Mouse (Mus musculus): ENCODE measurements around the gene Hist1h2ah. TPM values are rescaled to one million over a fixed set of nuclear protein-coding genes. Genes with fewer than 3 reads are reported as not detected.

The Hist1h2ah gene
- polyA plus RNA-seq, 1 experiment from 2014 or later: 50.4 TPM

DNA sequence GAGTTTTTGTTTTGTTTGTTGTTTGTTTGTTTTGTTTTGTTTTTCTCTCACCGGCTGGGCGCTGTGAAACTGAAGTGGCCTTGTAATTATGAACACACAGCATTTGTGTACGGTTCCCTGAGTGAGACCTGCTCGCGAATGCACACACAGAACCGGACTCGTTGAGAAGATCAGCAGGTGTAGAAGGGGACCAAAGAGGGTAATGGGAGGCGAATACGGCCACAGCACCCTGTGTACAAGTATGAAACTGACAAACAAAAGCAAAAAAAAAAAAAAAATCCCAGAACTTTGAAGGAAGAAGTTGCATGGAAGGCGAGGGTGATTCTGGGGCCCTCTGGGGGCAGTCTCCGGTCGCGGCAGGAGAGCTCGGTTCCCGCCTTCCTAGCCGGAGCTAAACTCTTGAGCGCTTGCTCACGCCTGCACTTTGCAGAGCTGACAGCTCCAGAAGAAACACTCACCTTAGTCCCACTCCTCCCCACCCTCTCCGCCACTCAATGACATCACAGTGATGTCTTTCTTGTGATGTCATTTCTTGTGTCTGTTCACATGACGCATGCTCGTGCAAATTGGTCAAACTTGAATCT, 39.9 kb downstream of the Hist1h2ah start:
- Histone ChIP-seq H3K4me3 (replicated peaks) (peak overlapping the region; percentile 33), H3K27me3 (peaks cover 65% of the 10 kb centered on the region), H3K9me3 (no peaks in the 10 kb centered on the region; the same call in 1 of the 2 replicates), H3K4me2 (peak overlapping the region; percentile 51), H3K27ac (no peak overlapping the region), H3K9ac (replicated peaks) (no peak overlapping the region; the same call in 1 of the 2 replicates), H3K36me3 (no peaks in the 10 kb centered on the region), H3K4me1 (replicated peaks) (peaks cover 16% of the 10 kb centered on the region; the same call in 1 of the 2 replicates)
- ATAC-seq (ENCODE audit: insufficient number of reproducible peaks, insufficient read depth, low FRiP score, low TSS enrichment, low read depth): no peak
- under 1% methylated on average over 21 of the region's 21 CpGs for WGBS

GRCm38 (mm10) chr13:21994896-21995295, 40.5 kb downstream of the Hist1h2ah start:
- H3K4me1 ChIP-seq (replicated peaks): peaks cover 16% of the 10 kb centered on the region; the same call in 1 of the 2 replicates
- WGBS: 6% methylated on average over 8 of the region's 8 CpGs
- H3K4me3 ChIP-seq (replicated peaks): peak overlapping the region; percentile 33
- no peaks in the 10 kb centered on the region; the same call in 1 of the 2 replicates for H3K9me3 ChIP-seq
- H3K36me3 ChIP-seq: no peaks in the 10 kb centered on the region
- no peak for ATAC-seq (ENCODE audit: insufficient number of reproducible peaks, insufficient read depth, low FRiP score, low TSS enrichment, low read depth)
- no peak overlapping the region for H3K9ac ChIP-seq (replicated peaks)
- no peak overlapping the region for H3K27ac ChIP-seq
- H3K4me2 ChIP-seq: peak overlapping the region; percentile 51
- H3K27me3 ChIP-seq: peaks cover 59% of the 10 kb centered on the region

DNA sequence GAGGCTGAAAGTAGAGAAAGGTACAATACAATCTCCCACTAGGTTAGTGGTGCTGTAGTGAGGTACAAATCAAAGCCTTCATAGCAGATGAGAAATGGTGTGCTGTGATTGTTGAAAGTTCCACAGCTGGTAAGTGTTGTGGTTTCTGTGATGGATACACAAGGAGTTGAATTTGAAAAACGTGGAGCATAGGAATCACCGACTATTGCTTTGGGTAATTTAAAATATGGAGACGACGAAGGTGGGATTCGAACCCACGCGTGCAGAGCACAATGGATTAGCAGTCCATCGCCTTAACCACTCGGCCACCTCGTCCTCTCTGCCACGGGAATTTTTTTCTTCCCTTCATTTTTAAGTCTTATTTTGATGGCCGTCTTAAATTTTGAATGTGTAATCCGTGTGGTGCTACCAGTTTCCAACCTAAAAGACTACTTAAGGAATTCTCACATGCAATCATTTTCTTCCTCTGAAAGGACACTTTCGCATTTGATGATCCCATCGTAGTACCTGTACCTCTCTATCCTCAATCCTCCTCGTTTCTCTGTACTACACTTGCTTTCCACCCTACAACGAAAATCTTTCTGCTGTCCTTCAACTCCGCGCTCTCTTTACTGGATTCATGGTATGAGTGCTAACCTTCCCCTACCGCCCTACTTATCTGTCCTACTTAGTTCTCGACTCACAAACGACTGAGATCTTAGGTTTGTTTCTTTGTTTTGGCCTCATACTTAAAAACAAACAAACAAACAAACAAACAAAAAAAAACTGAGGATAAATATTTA, 41.2 kb downstream of the Hist1h2ah start:
- Histone ChIP-seq H3K9me3 (no peaks in the 10 kb centered on the region; the same call in 1 of the 2 replicates), H3K36me3 (no peaks in the 10 kb centered on the region), H3K4me2 (peak overlapping the region; percentile 15; the same call in 1 of the 2 replicates), H3K27me3 (peaks cover 53% of the 10 kb centered on the region), H3K27ac (no peak overlapping the region), H3K9ac (replicated peaks) (no peak overlapping the region), H3K4me3 (replicated peaks) (no peak overlapping the region), H3K4me1 (replicated peaks) (peaks cover 16% of the 10 kb centered on the region; the same call in 1 of the 2 replicates)
- no peak for ATAC-seq (ENCODE audit: insufficient number of reproducible peaks, insufficient read depth, low FRiP score, low TSS enrichment, low read depth)
- under 1% methylated on average over 22 of the region's 22 CpGs for WGBS

- Histone ChIP-seq H3K4me3 (replicated peaks) (no peak overlapping the region), H3K36me3 (no peaks in the 10 kb centered on the region), H3K4me1 (replicated peaks) (peaks cover 16% of the 10 kb centered on the region; the same call in 1 of the 2 replicates), H3K9ac (replicated peaks) (no peak overlapping the region), H3K9me3 (no peaks in the 10 kb centered on the region; the same call in 1 of the 2 replicates), H3K27me3 (peaks cover 37% of the 10 kb centered on the region), H3K27ac (no peak overlapping the region), H3K4me2 (no peak overlapping the region)
- WGBS: 82% methylated on average over 5 of the region's 5 CpGs
- ATAC-seq (ENCODE audit: insufficient number of reproducible peaks, insufficient read depth, low FRiP score, low TSS enrichment, low read depth): no peak
These were observed 42.8 kb downstream of the Hist1h2ah start for GRCm38 (mm10) chr13:21992550-21992949.

Small RNA genes lying within 50 kb of the gene (microRNA-seq; reads per million reads assigned to microRNA genes)
- gene Gm26300 (not detected), gene Gm44390 (0.70 reads per million), gene Gm44486 (not detected)

Other genes with a start within 250 kb of the Hist1h2ah start
- gene Hist1h2an, start 248.3 kb downstream of the Hist1h2ah start, polyA plus RNA-seq (2016; fragmentation: Nextera tagmentation; extraction: Ambion mirVana): 16.8 and 19.0 TPM in 2 replicates
- gene Hist1h2bp, start 248.1 kb downstream of the Hist1h2ah start, polyA plus RNA-seq (2016; fragmentation: Nextera tagmentation; extraction: Ambion mirVana): 1.5 and 3.9 TPM in 2 replicates
- 36.6 and 45.0 TPM in 2 replicates for gene Hist1h2bq, start 225.4 kb downstream of the Hist1h2ah start, polyA plus RNA-seq (2016; fragmentation: Nextera tagmentation; extraction: Ambion mirVana)
- not detected in 2 replicates for gene Hist1h2ao, start 225.1 kb downstream of the Hist1h2ah start, polyA plus RNA-seq (2016; fragmentation: Nextera tagmentation; extraction: Ambion mirVana)
- not detected in 2 replicates for gene Hist1h4m, start 223.8 kb downstream of the Hist1h2ah start, polyA plus RNA-seq (2016; fragmentation: Nextera tagmentation; extraction: Ambion mirVana)
- gene Hist1h4n, start 203.4 kb downstream of the Hist1h2ah start, polyA plus RNA-seq (2016; fragmentation: Nextera tagmentation; extraction: Ambion mirVana): 21.2 and 21.3 TPM in 2 replicates
- 6,267 and 7,120 TPM in 2 replicates for gene Hist1h2ap, start 202.1 kb downstream of the Hist1h2ah start, polyA plus RNA-seq (2016; fragmentation: Nextera tagmentation; extraction: Ambion mirVana)
- 38.6 and 46.0 TPM in 2 replicates for gene Hist1h2br, start 201.8 kb downstream of the Hist1h2ah start, polyA plus RNA-seq (2016; fragmentation: Nextera tagmentation; extraction: Ambion mirVana)
- 23.2 and 25.2 TPM in 2 replicates for gene Zfp184, start 90.5 kb downstream of the Hist1h2ah start, polyA plus RNA-seq (2016; fragmentation: Nextera tagmentation; extraction: Ambion mirVana)
- 0.30 and 0.32 TPM in 2 replicates for gene Pom121l2, start 54.4 kb downstream of the Hist1h2ah start, polyA plus RNA-seq (2016; fragmentation: Nextera tagmentation; extraction: Ambion mirVana)
- 1.2 TPM in 2 replicates for gene Prss16, start 25.8 kb downstream of the Hist1h2ah start, polyA plus RNA-seq (2016; fragmentation: Nextera tagmentation; extraction: Ambion mirVana)
- 21.0 and 25.9 TPM in 2 replicates for gene Hist1h2bk, start 302 bp upstream of the Hist1h2ah start, polyA plus RNA-seq (2016; fragmentation: Nextera tagmentation; extraction: Ambion mirVana)
- gene Hist1h4i, start 5.8 kb upstream of the Hist1h2ah start, polyA plus RNA-seq (2016; fragmentation: Nextera tagmentation; extraction: Ambion mirVana): 30.3 and 34.1 TPM in 2 replicates
- gene Hist1h2ag, start 7.4 kb upstream of the Hist1h2ah start, polyA plus RNA-seq (2016; fragmentation: Nextera tagmentation; extraction: Ambion mirVana): 119 and 120 TPM in 2 replicates
- gene Hist1h2bj, start 7.6 kb upstream of the Hist1h2ah start, polyA plus RNA-seq (2016; fragmentation: Nextera tagmentation; extraction: Ambion mirVana): 26.1 and 28.8 TPM in 2 replicates
- not detected in 2 replicates for gene Vmn1r188, start 48.9 kb upstream of the Hist1h2ah start, polyA plus RNA-seq (2016; fragmentation: Nextera tagmentation; extraction: Ambion mirVana)
- gene Vmn1r189, start 70.3 kb upstream of the Hist1h2ah start, polyA plus RNA-seq (2016; fragmentation: Nextera tagmentation; extraction: Ambion mirVana): not detected in 2 replicates
- not detected in 2 replicates for gene Vmn1r191, start 148.4 kb upstream of the Hist1h2ah start, polyA plus RNA-seq (2016; fragmentation: Nextera tagmentation; extraction: Ambion mirVana)
- not detected in 2 replicates for gene Vmn1r192, start 155.6 kb upstream of the Hist1h2ah start, polyA plus RNA-seq (2016; fragmentation: Nextera tagmentation; extraction: Ambion mirVana)
- gene Vmn1r193, start 187.6 kb upstream of the Hist1h2ah start, polyA plus RNA-seq (2016; fragmentation: Nextera tagmentation; extraction: Ambion mirVana): not detected in 2 replicates
- gene Vmn1r194, start 208.6 kb upstream of the Hist1h2ah start, polyA plus RNA-seq (2016; fragmentation: Nextera tagmentation; extraction: Ambion mirVana): not detected in 2 replicates
- gene Vmn1r195, start 235.0 kb upstream of the Hist1h2ah start, polyA plus RNA-seq (2016; fragmentation: Nextera tagmentation; extraction: Ambion mirVana): not detected in 2 replicates

All from limb, embryonic 12.5 days (tissue).